Mouse (Mus musculus): ENCODE measurements around the gene 1110004F10Rik. TPM values are rescaled to one million over a fixed set of nuclear protein-coding genes. Genes with fewer than 3 reads are reported as not detected.

Gene 1110004F10Rik
- 370 and 371 TPM in 2 replicates for polyA plus RNA-seq (2016; fragmentation: Nextera tagmentation; extraction: Ambion mirVana)

- Histone ChIP-seq H3K27me3 (ENCODE audit: low read depth, poor library complexity, severe bottlenecking) (peaks cover 83% of the 10 kb centered on the region), H3K4me1 (peaks cover 50% of the 10 kb centered on the region), H3K27ac (replicated peaks) (peak within 1 kb of the TSS; percentile 55), H3K36me3 (no peaks in the 10 kb centered on the region), H3K9me3 (replicated peaks) (no peaks in the 10 kb centered on the region), H3K4me3 (peak within 1 kb of the TSS; percentile 59)
- DNase-seq (ENCODE audit: low spot score) = no peak
- WGBS = 0% methylated on average over 11 of the region's 11 CpGs
Measured at GRCm38 (mm10) chr7:116039196-116039537, at the start of gene 1110004F10Rik. 1110004F10Rik (plus strand) TSS chr7:116039397.

- Histone ChIP-seq H3K4me1 (no peaks in the 10 kb centered on the region), H3K27ac (replicated peaks) (no peak overlapping the region), H3K27me3 (ENCODE audit: low read depth, poor library complexity, severe bottlenecking) (no peaks in the 10 kb centered on the region), H3K9me3 (replicated peaks) (no peaks in the 10 kb centered on the region), H3K4me3 (no peak overlapping the region), H3K36me3 (no peaks in the 10 kb centered on the region)
- no peak for DNase-seq (ENCODE audit: low spot score)
- 88% methylated on average over 4 of the region's 4 CpGs for WGBS
Measured at GRCm38 (mm10) chr7:116002726-116003125, 36.5 kb upstream of the 1110004F10Rik start.

- Histone ChIP-seq H3K9me3 (replicated peaks) (no peaks in the 10 kb centered on the region), H3K36me3 (no peaks in the 10 kb centered on the region), H3K4me1 (peaks cover 59% of the 10 kb centered on the region), H3K27me3 (ENCODE audit: low read depth, poor library complexity, severe bottlenecking) (peaks cover 25% of the 10 kb centered on the region), H3K4me3 (peak overlapping the region; percentile 78), H3K27ac (replicated peaks) (peak overlapping the region; percentile 98)
- WGBS = 32% methylated on average over 3 of the region's 3 CpGs
- peak; percentile 20 for DNase-seq (ENCODE audit: low spot score)
Measured at GRCm38 (mm10) chr7:116029991-116030390, 9.2 kb upstream of the 1110004F10Rik start.

GRCm38 (mm10) chr7:116030597-116031387 lies 8.4 kb upstream of the 1110004F10Rik start:
- 5% methylated on average over 26 of the region's 26 CpGs for WGBS
- peak; percentile 78 for DNase-seq (ENCODE audit: low spot score)
- peaks cover 65% of the 10 kb centered on the region for H3K4me1 ChIP-seq
- H3K27me3 ChIP-seq (ENCODE audit: low read depth, poor library complexity, severe bottlenecking) = peaks cover 33% of the 10 kb centered on the region
- no peaks in the 10 kb centered on the region for H3K9me3 ChIP-seq (replicated peaks)
- H3K4me3 ChIP-seq = peak overlapping the region; percentile 78
- H3K27ac ChIP-seq (replicated peaks) = peak overlapping the region; percentile 98
- H3K36me3 ChIP-seq = no peaks in the 10 kb centered on the region

DNA sequence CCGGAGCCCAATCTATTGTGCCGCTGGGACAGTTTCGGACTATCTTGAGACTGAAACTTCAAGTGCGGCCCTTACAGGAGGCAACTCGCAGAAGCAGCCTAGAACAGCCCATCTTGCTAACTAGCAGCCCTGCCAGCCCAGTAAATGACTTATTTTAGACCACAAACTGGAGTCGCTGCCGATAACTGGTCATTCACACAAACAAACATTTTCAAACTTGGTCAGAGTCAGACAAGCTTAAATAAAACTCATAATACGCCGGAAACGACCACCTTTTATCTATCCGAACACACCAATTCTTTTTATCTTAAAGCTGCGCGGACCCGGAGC lies 7.8 kb upstream of the 1110004F10Rik start:
- H3K27me3 ChIP-seq (ENCODE audit: low read depth, poor library complexity, severe bottlenecking) = peaks cover 39% of the 10 kb centered on the region
- peaks cover 65% of the 10 kb centered on the region for H3K4me1 ChIP-seq
- under 1% methylated on average over 14 of the region's 14 CpGs for WGBS
- no peaks in the 10 kb centered on the region for H3K36me3 ChIP-seq
- no peak for DNase-seq (ENCODE audit: low spot score)
- peak overlapping the region; percentile 98 for H3K27ac ChIP-seq (replicated peaks)
- H3K4me3 ChIP-seq = peak overlapping the region; percentile 78
- H3K9me3 ChIP-seq (replicated peaks) = no peaks in the 10 kb centered on the region

DNA sequence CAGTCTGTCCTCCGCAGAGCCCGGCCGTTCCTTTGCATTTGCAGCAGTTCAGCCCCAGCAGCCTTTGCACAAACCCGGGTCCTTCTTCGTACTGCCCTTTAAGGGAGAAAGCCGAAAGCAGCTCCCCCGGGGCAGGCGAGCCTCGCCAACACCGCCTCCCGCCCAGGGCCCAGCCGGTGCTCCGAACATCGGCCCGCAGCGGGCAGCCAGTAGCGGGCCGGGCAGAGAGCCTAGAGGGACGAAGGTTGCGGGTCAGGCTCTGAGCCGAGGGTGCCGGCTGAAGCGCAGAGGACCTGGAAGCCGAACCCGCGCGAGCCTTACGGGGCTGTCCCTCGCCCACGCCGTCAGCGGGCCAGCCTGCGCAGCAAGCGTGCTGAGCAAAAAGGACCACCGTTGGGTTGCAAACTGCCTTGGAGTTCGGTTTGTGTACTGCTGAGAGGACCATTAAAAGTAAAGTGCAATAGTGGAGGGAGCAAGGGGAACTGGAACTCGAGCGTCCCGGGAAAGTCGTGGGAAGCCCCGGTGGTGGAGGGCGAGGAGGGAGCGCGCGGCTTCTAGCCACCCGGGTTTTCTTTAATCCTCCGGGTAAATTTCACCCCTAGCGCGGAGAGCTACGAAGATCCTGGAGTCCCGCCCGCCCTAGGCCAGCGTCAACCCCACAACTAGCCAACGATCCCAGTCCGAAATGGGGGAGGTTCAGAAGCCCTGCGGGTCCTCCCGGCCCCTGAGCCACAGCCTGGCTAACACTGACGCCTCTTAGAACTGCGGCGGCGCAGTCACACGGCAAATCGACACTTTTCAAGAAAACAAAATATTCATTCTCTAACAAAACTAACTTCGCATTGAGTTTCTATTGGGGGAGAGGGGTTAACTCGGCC lies 7.2 kb upstream of the 1110004F10Rik start:
- WGBS = under 1% methylated on average over 65 of the region's 65 CpGs
- Histone ChIP-seq H3K4me1 (peaks cover 64% of the 10 kb centered on the region), H3K27ac (replicated peaks) (peak overlapping the region; percentile 98), H3K4me3 (peak overlapping the region; percentile 78), H3K27me3 (ENCODE audit: low read depth, poor library complexity, severe bottlenecking) (peaks cover 45% of the 10 kb centered on the region), H3K36me3 (no peaks in the 10 kb centered on the region), H3K9me3 (replicated peaks) (no peaks in the 10 kb centered on the region)
- DNase-seq (ENCODE audit: low spot score) = peak; percentile 78

DNA sequence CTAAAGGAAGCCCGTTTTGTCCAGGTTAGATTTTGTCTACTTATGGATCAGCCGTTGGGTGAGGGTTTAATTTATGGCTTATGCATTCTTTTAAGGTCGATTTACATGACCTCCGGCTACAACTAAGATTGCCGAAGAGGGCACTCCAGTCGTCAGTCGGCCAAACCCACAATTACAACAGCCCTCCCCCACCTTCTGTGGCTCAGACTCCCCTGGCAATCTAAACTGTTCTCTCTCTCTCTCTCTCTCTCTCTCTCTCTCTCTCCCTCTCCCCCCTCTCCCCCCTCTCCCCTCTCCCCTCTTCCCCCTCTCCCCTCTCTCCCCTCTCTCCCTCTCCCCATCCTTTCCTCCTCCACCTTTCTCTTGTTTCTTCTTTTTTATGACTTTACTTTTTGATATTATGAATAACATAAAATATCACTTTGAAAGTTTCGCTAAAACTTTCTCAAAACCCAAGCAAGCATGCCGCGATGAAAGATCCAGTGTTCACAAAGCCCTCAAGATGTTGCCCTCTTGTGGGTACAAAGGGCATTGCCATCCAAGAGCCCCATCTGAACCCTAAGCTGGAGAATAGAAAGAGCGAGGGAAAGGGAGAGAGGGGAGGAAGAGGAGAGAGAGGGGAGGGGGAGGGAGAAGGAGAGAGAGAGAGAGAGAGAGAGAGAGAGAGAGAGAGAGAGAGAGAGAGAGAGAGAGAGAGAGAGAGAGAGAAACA lies 6.4 kb upstream of the 1110004F10Rik start:
- H3K9me3 ChIP-seq (replicated peaks) = no peaks in the 10 kb centered on the region
- 2% methylated on average over 11 of the region's 11 CpGs for WGBS
- peak overlapping the region; percentile 98 for H3K27ac ChIP-seq (replicated peaks)
- no peaks in the 10 kb centered on the region for H3K36me3 ChIP-seq
- peaks cover 53% of the 10 kb centered on the region for H3K27me3 ChIP-seq (ENCODE audit: low read depth, poor library complexity, severe bottlenecking)
- peak overlapping the region; percentile 78 for H3K4me3 ChIP-seq
- DNase-seq (ENCODE audit: low spot score) = peak; percentile 81
- peaks cover 64% of the 10 kb centered on the region for H3K4me1 ChIP-seq

- Histone ChIP-seq H3K4me1 (peaks cover 69% of the 10 kb centered on the region), H3K4me3 (peak overlapping the region; percentile 78), H3K27ac (replicated peaks) (peak overlapping the region; percentile 98), H3K36me3 (no peaks in the 10 kb centered on the region), H3K27me3 (ENCODE audit: low read depth, poor library complexity, severe bottlenecking) (peaks cover 61% of the 10 kb centered on the region), H3K9me3 (replicated peaks) (no peaks in the 10 kb centered on the region)
- under 1% methylated on average over 54 of the region's 54 CpGs for WGBS
- DNase-seq (ENCODE audit: low spot score) = peak; percentile 81
Measured at GRCm38 (mm10) chr7:116033371-116034241, 5.6 kb upstream of the 1110004F10Rik start.

- Histone ChIP-seq H3K9me3 (replicated peaks) (no peaks in the 10 kb centered on the region), H3K4me3 (peak overlapping the region; percentile 78), H3K27me3 (ENCODE audit: low read depth, poor library complexity, severe bottlenecking) (peaks cover 67% of the 10 kb centered on the region), H3K36me3 (no peaks in the 10 kb centered on the region), H3K27ac (replicated peaks) (peak overlapping the region; percentile 98), H3K4me1 (peaks cover 75% of the 10 kb centered on the region)
- WGBS = under 1% methylated on average over 25 of the region's 25 CpGs
- peak; percentile 91 for DNase-seq (ENCODE audit: low spot score)
Measured at GRCm38 (mm10) chr7:116034282-116034758, 4.9 kb upstream of the 1110004F10Rik start.

DNA sequence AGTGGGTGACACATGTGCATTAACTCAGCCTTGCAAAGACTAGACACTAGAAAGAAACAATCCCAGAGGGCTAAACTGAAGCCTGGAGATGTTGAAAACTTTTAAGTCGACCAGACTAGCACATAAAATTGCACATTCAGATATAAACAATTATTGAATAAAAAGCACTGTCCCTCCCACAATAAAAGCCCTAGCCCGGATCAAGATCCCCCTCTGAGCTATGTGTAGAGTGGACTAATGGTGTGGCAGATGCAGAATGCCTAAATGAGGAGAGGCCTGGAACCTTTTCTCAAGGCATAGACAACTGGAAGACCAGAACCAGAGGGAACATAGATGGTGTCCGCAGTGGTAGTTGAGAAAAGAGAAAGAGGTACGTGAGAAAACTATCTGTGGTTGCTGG lies 3.7 kb upstream of the 1110004F10Rik start:
- peaks cover 75% of the 10 kb centered on the region for H3K4me1 ChIP-seq
- H3K4me3 ChIP-seq = no peak overlapping the region
- peaks cover 66% of the 10 kb centered on the region for H3K27me3 ChIP-seq (ENCODE audit: low read depth, poor library complexity, severe bottlenecking)
- H3K9me3 ChIP-seq (replicated peaks) = no peaks in the 10 kb centered on the region
- no peak for DNase-seq (ENCODE audit: low spot score)
- no peaks in the 10 kb centered on the region for H3K36me3 ChIP-seq
- WGBS = 29% methylated on average over 4 of the region's 4 CpGs
- no peak overlapping the region for H3K27ac ChIP-seq (replicated peaks)

DNA sequence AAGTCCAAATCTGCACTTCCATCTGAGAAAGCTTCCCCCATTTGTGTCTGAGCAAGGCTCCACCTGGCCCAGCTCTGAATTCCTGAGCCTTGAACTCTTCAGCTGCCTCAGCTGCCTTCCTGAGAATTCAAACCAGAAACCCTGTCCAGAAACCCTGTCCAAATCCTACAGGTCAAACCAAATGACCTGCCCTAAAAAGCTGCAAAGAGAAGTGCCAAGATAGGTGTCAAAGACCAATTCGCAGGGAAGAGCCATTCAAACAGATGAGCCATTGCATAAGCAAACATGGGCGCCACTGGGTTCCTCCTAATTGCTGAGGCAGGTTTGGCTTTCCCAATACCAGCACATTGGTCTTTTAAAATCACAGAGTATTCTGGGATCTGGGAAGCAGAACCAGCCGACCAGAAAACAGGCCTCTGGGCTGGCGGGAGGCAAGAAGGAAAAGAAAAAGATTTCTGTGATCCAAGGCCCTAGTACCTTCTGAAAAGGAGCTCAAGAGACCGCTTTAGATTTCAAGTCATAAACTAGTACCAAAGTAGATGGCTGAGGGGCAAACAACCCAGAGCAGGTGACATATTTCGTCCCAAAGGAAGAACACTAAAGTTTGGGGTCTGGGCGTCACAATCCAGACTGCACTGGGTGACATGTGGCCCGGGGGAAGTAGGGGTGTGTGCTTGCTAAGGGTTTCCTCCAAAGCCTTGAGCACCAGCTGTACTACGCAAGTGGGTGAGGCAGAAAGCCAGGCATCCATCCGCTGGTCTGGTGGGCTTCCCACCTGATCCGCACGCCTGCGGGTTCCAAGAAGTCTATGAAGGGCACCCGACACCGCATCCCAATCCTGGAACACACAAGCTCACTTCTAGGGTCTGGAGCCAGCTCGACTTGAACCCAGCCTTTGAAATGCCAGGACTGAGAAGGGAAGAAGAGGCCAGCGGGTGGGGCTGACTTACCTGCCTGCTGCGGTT lies 2.3 kb upstream of the 1110004F10Rik start:
- DNase-seq (ENCODE audit: low spot score) = peak; percentile 28
- no peak overlapping the region for H3K27ac ChIP-seq (replicated peaks)
- H3K36me3 ChIP-seq = no peaks in the 10 kb centered on the region
- peaks cover 64% of the 10 kb centered on the region for H3K4me1 ChIP-seq
- no peaks in the 10 kb centered on the region for H3K9me3 ChIP-seq (replicated peaks)
- H3K27me3 ChIP-seq (ENCODE audit: low read depth, poor library complexity, severe bottlenecking) = peaks cover 77% of the 10 kb centered on the region
- H3K4me3 ChIP-seq = 0 out of 2 replicates have a peak overlapping the region, but pooled peaks have one; percentile 7
- 9% methylated on average over 18 of the region's 18 CpGs for WGBS
